Mouse (Mus musculus): ENCODE data around the gene Csk.

Gene Csk

DNA sequence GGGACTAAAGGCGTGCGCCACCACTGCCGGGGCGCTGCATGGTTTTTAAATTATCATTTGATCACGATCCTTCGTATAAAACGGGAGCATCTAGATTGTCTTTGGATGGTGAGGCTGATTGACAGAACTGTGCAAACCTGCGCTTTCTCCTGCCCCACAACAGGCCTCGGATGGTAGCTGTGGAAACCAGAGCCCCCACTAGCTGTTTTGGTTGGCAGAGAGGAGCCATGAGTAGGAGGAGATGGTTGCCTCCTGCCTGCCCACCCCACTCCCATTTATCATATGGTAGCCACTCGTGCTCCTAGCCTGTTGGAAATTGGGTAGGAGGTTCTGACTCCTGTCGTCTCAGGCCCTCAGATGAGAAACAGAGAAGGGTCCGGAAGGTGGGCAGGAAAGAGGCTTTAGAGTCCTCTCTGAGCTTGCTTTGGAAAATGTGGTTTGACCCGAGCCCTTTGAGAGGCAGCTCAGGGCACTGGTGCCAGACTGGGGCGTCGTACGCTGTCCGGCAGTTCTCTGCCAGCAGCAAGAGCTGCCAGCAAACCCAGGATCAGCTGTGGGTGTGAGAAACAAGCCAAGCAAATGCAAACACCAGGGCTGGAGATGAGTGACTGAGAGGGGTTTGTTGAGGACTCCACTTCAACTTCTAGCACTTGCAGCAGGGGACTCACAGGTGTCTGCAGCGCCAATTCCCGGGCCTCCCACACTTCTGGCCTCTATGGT is 3.4 kb upstream of the Csk start:
- no peak for DNase-seq (ENCODE audit: low read depth)

GRCm38 (mm10) chr9:57655749-57656148 is 2.3 kb upstream of the Csk start:
- peak; percentile 98 for DNase-seq (ENCODE audit: low read depth)

DNA sequence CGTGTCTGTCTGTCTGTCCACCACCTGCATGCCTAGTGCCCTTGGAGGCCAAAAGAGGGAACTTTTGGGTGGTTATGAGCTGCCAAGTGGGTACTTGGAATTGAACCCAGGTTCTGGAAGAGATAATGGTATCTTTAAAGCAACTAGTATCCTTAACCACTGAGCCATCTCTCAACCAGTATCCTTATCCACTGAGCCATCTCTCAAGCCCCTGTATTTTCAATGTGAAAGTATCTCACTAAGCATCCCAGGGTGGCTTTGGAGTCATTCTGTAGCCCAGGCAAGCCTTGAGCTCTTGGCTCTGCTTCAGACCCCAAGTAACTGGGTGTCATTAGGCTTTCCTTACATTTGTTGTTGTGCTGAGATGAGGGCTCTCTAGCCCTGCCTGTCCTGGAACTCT is 1.5 kb upstream of the Csk start:
- DNase-seq (ENCODE audit: low read depth), result no peak

GRCm38 (mm10) chr9:57652855-57653254 is 576 bp downstream of the Csk start:
- no peak for DNase-seq (ENCODE audit: low read depth)

DNA sequence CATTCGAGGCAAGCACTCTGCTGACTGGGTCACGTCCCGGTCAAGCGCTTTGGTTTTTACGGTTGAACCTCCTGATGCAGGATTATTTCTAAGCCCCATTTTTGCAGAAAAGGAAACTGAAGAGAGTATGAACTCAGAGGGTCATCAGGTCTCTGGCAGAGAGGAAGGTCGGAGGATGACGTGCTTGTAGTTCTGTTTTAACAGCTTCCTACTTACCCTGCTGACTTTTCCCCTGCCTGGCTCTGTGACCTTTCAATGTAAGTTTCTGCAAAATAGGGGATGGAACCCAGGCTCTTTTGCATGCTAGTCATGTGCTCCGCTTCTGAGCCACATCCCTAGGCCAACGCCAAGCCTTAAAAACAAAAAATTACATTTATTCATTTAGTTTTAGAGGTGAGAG is 1.1 kb downstream of the Csk start:
- DNase-seq (ENCODE audit: low read depth), result no peak

DNA sequence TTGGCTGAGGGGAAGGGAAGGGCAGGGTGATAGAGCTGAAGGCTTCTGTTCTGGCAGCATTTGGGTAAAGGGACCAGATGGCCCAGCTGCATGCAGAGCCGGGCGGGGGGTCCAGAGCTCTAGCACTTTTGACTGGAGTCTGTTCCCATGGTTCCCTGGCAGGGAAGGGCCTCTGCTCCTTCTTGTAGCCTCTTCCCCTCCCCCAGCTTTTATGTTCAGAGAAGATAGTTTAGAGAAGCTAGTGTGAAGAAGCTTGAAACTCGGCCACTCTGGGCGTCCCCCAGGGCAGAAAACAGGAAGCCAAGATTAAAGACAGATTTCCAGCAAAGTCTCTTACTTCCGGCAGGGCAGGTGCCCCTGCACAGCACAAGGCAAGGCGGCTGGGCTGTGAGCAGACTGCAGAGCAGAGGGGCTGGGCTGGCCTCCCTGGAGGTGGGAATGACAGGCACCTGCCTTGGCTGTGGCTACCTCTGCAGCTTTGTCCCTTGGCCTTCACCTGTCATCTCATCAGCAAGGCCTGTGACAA is 2.6 kb downstream of the Csk start:
- DNase-seq (ENCODE audit: low read depth), result no peak

GRCm38 (mm10) chr9:57650130-57650785 is 3.2 kb downstream of the Csk start:
- DNase-seq (ENCODE audit: low read depth), result no peak

DNA sequence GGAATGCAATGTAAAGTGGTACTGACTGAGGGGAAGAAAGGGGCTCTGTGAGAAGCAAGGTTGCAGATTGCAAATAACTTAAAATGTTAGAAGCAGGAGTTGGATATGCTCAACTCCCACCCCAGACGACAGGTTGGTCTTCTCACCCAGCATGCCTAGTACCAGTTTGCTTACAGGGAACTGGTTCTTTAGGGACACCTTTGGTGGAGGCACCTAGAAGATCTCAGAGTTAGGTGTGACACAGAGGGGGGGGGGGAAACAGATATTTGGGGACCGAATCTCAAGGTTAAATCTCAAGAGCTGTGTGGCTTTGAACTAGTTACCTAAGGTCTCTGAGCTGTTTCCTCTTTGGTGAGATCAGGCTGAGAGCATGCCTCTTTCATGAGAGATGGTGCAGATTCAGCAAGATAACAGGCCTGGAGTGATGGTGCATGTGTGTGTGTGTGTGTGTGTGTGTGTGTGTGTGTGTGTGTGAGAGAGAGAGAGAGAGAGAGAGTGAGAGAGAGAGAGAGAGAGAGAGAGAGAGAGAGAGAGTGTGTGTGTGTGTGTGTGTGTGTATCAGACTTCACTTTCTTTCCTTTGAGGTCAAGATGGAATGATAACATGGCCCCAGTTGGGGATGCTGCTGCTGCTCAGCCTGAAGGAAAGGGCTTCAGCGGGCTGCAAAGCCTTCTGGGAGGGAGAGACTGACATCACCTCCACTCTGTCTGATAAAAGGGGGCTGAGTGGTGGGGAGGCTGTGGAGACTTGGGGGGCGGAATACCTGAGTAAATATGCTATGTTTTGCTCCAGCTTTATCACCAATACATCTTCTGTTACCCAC is 5.9 kb downstream of the Csk start:
- DNase-seq (ENCODE audit: low read depth), result no peak

- DNase-seq (ENCODE audit: low read depth), result no peak
Measured at GRCm38 (mm10) chr9:57646551-57647103, 6.8 kb downstream of the Csk start.

GRCm38 (mm10) chr9:57644944-57645893 is 8.2 kb downstream of the Csk start:
- DNase-seq (ENCODE audit: low read depth), result peak; percentile 70

- DNase-seq (ENCODE audit: low read depth), result no peak
Measured at GRCm38 (mm10) chr9:57644442-57644943, 8.9 kb downstream of the Csk start.

DNA sequence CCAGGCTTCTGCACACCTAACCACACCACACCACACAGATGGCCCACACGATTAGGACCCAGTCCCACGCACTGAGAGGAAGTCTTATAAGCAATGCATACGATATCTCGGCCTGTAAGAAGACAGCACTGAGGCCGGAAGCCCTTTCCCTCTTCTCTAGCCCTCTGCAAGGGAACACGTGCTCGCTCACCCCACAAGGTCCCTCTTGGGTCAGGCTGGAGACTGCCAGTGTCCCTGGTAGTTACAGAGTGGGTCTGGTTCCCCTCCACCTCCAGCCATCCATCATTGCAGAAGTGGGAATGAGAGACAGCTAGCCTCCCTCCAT is 9.6 kb downstream of the Csk start:
- no peak for DNase-seq (ENCODE audit: low read depth)

- no peak for DNase-seq (ENCODE audit: low read depth)
Measured at GRCm38 (mm10) chr9:57643169-57643855, 10.1 kb downstream of the Csk start.

GRCm38 (mm10) chr9:57641775-57642550 is 11.5 kb downstream of the Csk start:
- no peak for DNase-seq (ENCODE audit: low read depth)

- DNase-seq (ENCODE audit: low read depth), result no peak
Measured at GRCm38 (mm10) chr9:57641022-57641421, 12.4 kb downstream of the Csk start.

- no peak for DNase-seq (ENCODE audit: low read depth)
Measured at GRCm38 (mm10) chr9:57640384-57640783, 13.0 kb downstream of the Csk start.

DNA sequence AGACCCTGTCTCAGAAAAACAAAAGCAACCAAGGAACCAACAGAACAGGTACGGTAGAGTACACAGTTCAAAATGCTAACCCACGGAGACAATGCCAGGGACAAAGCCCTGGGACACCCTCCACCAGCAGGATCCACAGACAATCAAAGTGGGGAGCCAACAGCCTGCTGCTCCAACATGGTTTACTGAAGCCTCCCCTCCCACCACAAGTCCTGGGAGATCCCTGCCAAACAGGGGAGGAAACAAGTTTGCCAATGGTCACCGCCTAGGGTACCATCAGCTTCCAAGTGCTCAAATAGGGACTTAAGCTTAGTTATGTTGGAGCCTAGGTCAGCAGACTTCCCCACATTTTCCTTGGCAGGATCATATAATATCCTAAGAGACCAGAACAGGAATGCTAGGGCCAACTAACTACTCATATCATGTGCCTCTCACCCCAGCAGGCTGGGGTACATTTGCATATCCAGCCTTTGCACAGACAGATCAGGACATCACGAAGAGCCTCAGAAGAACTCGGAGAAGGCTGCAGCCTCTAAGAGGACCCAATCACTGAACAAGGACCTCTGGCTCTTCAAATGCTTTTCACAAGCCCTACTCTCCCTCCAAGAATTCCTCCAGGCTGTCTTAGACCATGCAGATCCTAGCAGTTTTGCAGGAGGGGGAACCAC is 13.6 kb downstream of the Csk start:
- no peak for DNase-seq (ENCODE audit: low read depth)

- no peak for DNase-seq (ENCODE audit: low read depth)
Measured at GRCm38 (mm10) chr9:57638651-57639459, 14.6 kb downstream of the Csk start.
